Mouse (Mus musculus): ENCODE measurements at regions not wholly inside any gene's neighbourhood (a gene's known extent, or its start where the extent isn't known, plus 50 kb on each side); places are given as distances from the start of the nearest gene placed in this dataset.

DNA sequence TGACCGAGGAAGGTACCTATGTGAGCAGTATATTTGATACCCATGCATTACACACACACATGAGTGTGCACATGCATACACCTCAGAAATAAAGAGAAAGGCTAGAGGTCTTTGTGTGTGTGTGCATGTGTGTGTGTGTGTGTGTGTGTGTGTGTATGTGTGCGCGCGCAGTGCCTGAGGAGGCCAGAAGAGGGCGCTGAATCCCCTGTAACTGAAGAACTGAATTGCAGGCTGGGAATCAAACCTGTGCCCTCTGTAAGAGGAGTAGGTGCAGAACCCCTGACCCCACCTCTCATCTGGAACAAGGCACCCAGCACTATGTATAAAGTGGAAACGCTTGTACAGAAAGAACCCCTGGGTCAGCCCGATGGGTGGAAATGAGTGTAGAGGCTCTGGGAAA, 125.0 kb downstream of the Bmp7 start:
- Histone ChIP-seq H3K36me3 (replicated peaks; ENCODE audit: control insufficient read depth, insufficient read depth, low read depth) (no peaks in the 10 kb centered on the region), H3K4me2 (ENCODE audit: low read depth) (no peak overlapping the region), H3K4me3 (ENCODE audit: insufficient read depth in 1 of 2, low read depth in 2 of 2, low read length in 2 of 2) (no peak overlapping the region), H3K27me3 (ENCODE audit: control insufficient read depth, insufficient read depth, low read length) (no peaks in the 10 kb centered on the region), H3K4me1 (replicated peaks; ENCODE audit: control insufficient read depth in 2 of 2, insufficient read depth in 2 of 2, low read length in 1 of 2) (no peaks in the 10 kb centered on the region), H3K9me3 (ENCODE audit: control insufficient read depth, low read length) (no peaks in the 10 kb centered on the region), H3K27ac (no peak overlapping the region), H3K9ac (replicated peaks) (no peak overlapping the region)
- ATAC-seq (ENCODE audit: insufficient read depth) (no peak), DNase-seq (ENCODE audit: low read depth in 3 of 3, low spot score in 3 of 3) (no peak)
- 87% methylated on average over 7 of the region's 7 CpGs for WGBS (ENCODE audit: insufficient replicate concordance)
- TF ChIP-seq EP300 (IDR thresholded peaks at IDR 0.05; ENCODE audit: low read depth), result no peak
- TF ChIP-seq CTCF (IDR thresholded peaks at IDR 0.05; ENCODE audit: low read depth), result peak; percentile 41; the same call in 1 of the 2 replicates

- Histone ChIP-seq H3K36me3 (replicated peaks; ENCODE audit: control insufficient read depth, insufficient read depth, low read depth) (no peaks in the 10 kb centered on the region), H3K4me1 (replicated peaks; ENCODE audit: control insufficient read depth in 2 of 2, insufficient read depth in 2 of 2, low read length in 1 of 2) (no peaks in the 10 kb centered on the region), H3K9ac (replicated peaks) (no peak overlapping the region), H3K9me3 (ENCODE audit: control insufficient read depth, low read length) (no peaks in the 10 kb centered on the region), H3K27me3 (ENCODE audit: control insufficient read depth, insufficient read depth, low read length) (no peaks in the 10 kb centered on the region), H3K4me3 (ENCODE audit: insufficient read depth in 1 of 2, low read depth in 2 of 2, low read length in 2 of 2) (no peak overlapping the region), H3K27ac (no peak overlapping the region), H3K4me2 (ENCODE audit: low read depth) (no peak overlapping the region)
- no peak for DNase-seq (ENCODE audit: low read depth in 3 of 3, low spot score in 3 of 3)
- 55% methylated on average over 8 of the region's 8 CpGs for WGBS (ENCODE audit: insufficient replicate concordance)
- TF ChIP-seq EP300 (IDR thresholded peaks at IDR 0.05; ENCODE audit: low read depth) (no peak), CTCF (IDR thresholded peaks at IDR 0.05; ENCODE audit: low read depth) (no peak)
- no peak for ATAC-seq (ENCODE audit: insufficient read depth)
Observed at GRCm38 (mm10) chr2:172817058-172817745, 122.9 kb downstream of the Bmp7 start.

All from liver, embryonic 14.5 days (tissue).